Mouse (Mus musculus) heart, postnatal 0 days (tissue): ENCODE results near the gene Gsta2. TPM values are rescaled to one million over a fixed set of nuclear protein-coding genes. Genes with fewer than 3 reads are reported as not detected.
"Not testable (repeated sequence)": the region's sequence is repeated elsewhere in the genome, so short reads cannot be mapped to it uniquely, and the experiment has no call there.

Experiments
- ATAC-seq: fragments of 200-750 bp; cut with Nextera tagmentation; 2 replicates; pipeline ENCODE4 v1.8.0; 2017; ENCODE audit warnings: low read depth, moderate number of reproducible peaks, moderate library complexity; ENCODE audit not compliant: insufficient read depth
- DNase-seq: peaks from one replicate; pipeline ENCODE4 v3.0.0-alpha.2; 2016; ENCODE audit warnings: low spot score
- H3K27ac ChIP-seq: fragments of 300-500 bp; sonication (generic); 2 replicates; pipeline ENCODE4 v1.5.1; 2014; ENCODE audit warnings: low read depth, mild to moderate bottlenecking
- H3K27me3 ChIP-seq: fragments of 300-500 bp; sonication (generic); 2 replicates; pipeline ENCODE4 v1.6.1; 2014; ENCODE audit warnings: low read length, mixed read lengths; ENCODE audit not compliant: control insufficient read depth, insufficient read depth
- H3K36me3 ChIP-seq: fragments of 300-500 bp; sonication (generic); replicated peaks from 2 replicates; pipeline ENCODE4 v1.6.1; 2014; ENCODE audit warnings: low read length, mixed read lengths; ENCODE audit not compliant: control insufficient read depth, insufficient read depth
- H3K4me1 ChIP-seq: fragments of 300-500 bp; sonication (generic); 2 replicates; pipeline ENCODE4 v1.6.1; 2014; ENCODE audit warnings: antibody characterized with exemption; ENCODE audit not compliant: control insufficient read depth, insufficient read depth
- H3K4me2 ChIP-seq: fragments of 300-500 bp; sonication (generic); 2 replicates; pipeline ENCODE4 v1.6.1; 2014; ENCODE audit warnings: low read depth, mild to moderate bottlenecking, low read length, moderate library complexity
- H3K4me3 ChIP-seq: fragments of 300-500 bp; sonication (generic); 2 replicates; pipeline ENCODE4 v1.5.1; 2014; ENCODE audit warnings: low read depth, low read length
- H3K9ac ChIP-seq: fragments of 300-500 bp; sonication (generic); replicated peaks from 2 replicates; pipeline ENCODE4 v1.6.1; 2014; ENCODE audit warnings: low read depth, low read length, mixed read lengths
- H3K9me3 ChIP-seq: fragments of 300-500 bp; sonication (generic); replicated peaks from 2 replicates; pipeline ENCODE4 v1.6.1; 2016; ENCODE audit warnings: low read length; ENCODE audit not compliant: control insufficient read depth
- CTCF ChIP-seq: IDR thresholded peaks from 2 replicates; pipeline ENCODE4 v1.5.1; 2016; ENCODE audit warnings: antibody characterized with exemption, control low read depth, low read depth
- EP300 ChIP-seq: IDR thresholded peaks from 2 replicates; pipeline ENCODE4 v1.6.1; 2016; ENCODE audit warnings: antibody characterized with exemption, low read depth
- WGBS: fragments of 180-500 bp; shearing (Covaris S2); extraction: QIAGEN DNeasy Blood & Tissue Kit; methylation state at CpG from one replicate; pipeline ENCODE4 v1.1.7; 2014; 5-methylcytosine and 5-hydroxymethylcytosine counted together
- polyA plus RNA-seq: library from polyadenylated mRNA; unstranded; fragments of >200 nt; fragmentation: Nextera tagmentation; extraction: Ambion mirVana; gene quantifications from 2 replicates; pipeline ENCODE4 v1.2.1, GENCODE M21; 2015
- total RNA-seq: library from RNA; depleted of rRNA; stranded (reverse); fragments of >200 nt; gene quantifications from 2 replicates; pipeline ENCODE4 v1.2.3, GENCODE M21; 2014; ENCODE audit warnings: low replicate concordance

Gsta2 gene
- total and polyA plus RNA-seq, 2 experiments from 2014 or later, result not detected

GRCm38 (mm10) chr9:78319499-78319898 is 36.1 kb downstream of the Gsta2 start:
- WGBS, result 16% methylated on average over 1 of the region's 1 CpGs
- DNase-seq (no peak), ATAC-seq (no peak)
- Histone ChIP-seq H3K4me1 (no peaks in the 10 kb centered on the region), H3K27ac (no peak overlapping the region), H3K36me3 (no peaks in the 10 kb centered on the region), H3K9me3 (no peaks in the 10 kb centered on the region), H3K4me3 (no peak overlapping the region), H3K9ac (no peak overlapping the region), H3K27me3 (no peaks in the 10 kb centered on the region), H3K4me2 (no peak overlapping the region)
- TF ChIP-seq EP300, result no peak
- TF ChIP-seq CTCF, result peak; percentile 54

GRCm38 (mm10) chr9:78314696-78315095 is 40.9 kb downstream of the Gsta2 start, which contains the start of gene Omt2a:
Gene Omt2a, minus strand, starts transcription at chr9:78314796.
- H3K9me3 ChIP-seq, result no peaks in the 10 kb centered on the region
- ATAC-seq (no peak), DNase-seq (no peak)
- no peak within 1 kb of the TSS for H3K27ac ChIP-seq
- no peak within 1 kb of the TSS for H3K4me2 ChIP-seq
- no peaks in the 10 kb centered on the region for H3K4me1 ChIP-seq
- WGBS, result 62% methylated on average over 2 of the region's 2 CpGs
- no peaks in the 10 kb centered on the region for H3K36me3 ChIP-seq
- no peak within 1 kb of the TSS for H3K9ac ChIP-seq
- TF ChIP-seq CTCF, result no peak
- TF ChIP-seq EP300, result no peak
- H3K4me3 ChIP-seq, result no peak within 1 kb of the TSS
- no peaks in the 10 kb centered on the region for H3K27me3 ChIP-seq

- not testable (repeated sequence) for H3K36me3 ChIP-seq, H3K4me3 ChIP-seq, DNase-seq, H3K27ac ChIP-seq, H3K9me3 ChIP-seq, H3K4me1 ChIP-seq, H3K4me2 ChIP-seq, H3K27me3 ChIP-seq, H3K9ac ChIP-seq, ATAC-seq
- 69% methylated on average over 3 of the region's 3 CpGs for WGBS
Observed at GRCm38 (mm10) chr9:78308122-78308521, 47.5 kb downstream of the Gsta2 start.

- not testable (repeated sequence) for H3K27ac ChIP-seq, H3K4me1 ChIP-seq, H3K36me3 ChIP-seq, H3K4me3 ChIP-seq, H3K4me2 ChIP-seq, H3K9ac ChIP-seq, DNase-seq, ATAC-seq, H3K9me3 ChIP-seq, H3K27me3 ChIP-seq
- 73% methylated on average over 1 of the region's 1 CpGs for WGBS
Observed at GRCm38 (mm10) chr9:78299143-78299542, 56.4 kb downstream of the Gsta2 start.

GRCm38 (mm10) chr9:78298232-78298631 is 57.4 kb downstream of the Gsta2 start:
- H3K27me3 ChIP-seq, result no peaks in the 10 kb centered on the region
- WGBS, result 61% methylated on average over 1 of the region's 1 CpGs
- H3K4me1 ChIP-seq, result no peaks in the 10 kb centered on the region
- TF ChIP-seq EP300 (no peak), CTCF (no peak)
- no peak overlapping the region for H3K27ac ChIP-seq
- no peaks in the 10 kb centered on the region for H3K9me3 ChIP-seq
- H3K4me3 ChIP-seq, result no peak overlapping the region
- DNase-seq (no peak), ATAC-seq (no peak)
- no peak overlapping the region for H3K4me2 ChIP-seq
- no peak overlapping the region for H3K9ac ChIP-seq
- no peaks in the 10 kb centered on the region for H3K36me3 ChIP-seq

- not testable (repeated sequence) for H3K4me3 ChIP-seq, ATAC-seq
- WGBS, result 8% methylated on average over 6 of the region's 6 CpGs
Observed at GRCm38 (mm10) chr9:78296089-78296488, 59.5 kb downstream of the Gsta2 start.

GRCm38 (mm10) chr9:78294781-78295180 is 60.8 kb downstream of the Gsta2 start:
- not testable (repeated sequence) for H3K36me3 ChIP-seq, H3K9me3 ChIP-seq, H3K27me3 ChIP-seq, H3K4me1 ChIP-seq, H3K4me3 ChIP-seq, H3K27ac ChIP-seq, DNase-seq, H3K4me2 ChIP-seq, ATAC-seq, H3K9ac ChIP-seq
- 71% methylated on average over 4 of the region's 7 CpGs for WGBS

More at GRCm38 (mm10) chr9:78296089-78296488, 59.5 kb downstream of the Gsta2 start:
- H3K36me3 ChIP-seq, H3K9ac ChIP-seq, H3K27me3 ChIP-seq, H3K4me1 ChIP-seq, H3K4me2 ChIP-seq, H3K27ac ChIP-seq, DNase-seq, H3K9me3 ChIP-seq: not testable (repeated sequence)
- peak; percentile 60 for TF ChIP-seq CTCF

GRCm38 (mm10) chr9:78293683-78294082 is 61.9 kb downstream of the Gsta2 start:
- H3K27ac ChIP-seq, H3K4me1 ChIP-seq, DNase-seq, H3K36me3 ChIP-seq, H3K9me3 ChIP-seq, H3K4me3 ChIP-seq, H3K9ac ChIP-seq, ATAC-seq, H3K4me2 ChIP-seq, H3K27me3 ChIP-seq: not testable (repeated sequence)
- 71% methylated on average over 1 of the region's 1 CpGs for WGBS
